Mouse (Mus musculus): Measurements from ENCODE around the gene Rhoa. TPM values are rescaled to one million over a fixed set of nuclear protein-coding genes. Genes with fewer than 3 reads are reported as not detected.
"Not testable (repeated sequence)": the region's sequence is repeated elsewhere in the genome, so short reads cannot be mapped to it uniquely, and the experiment has no call there.

Rhoa gene
- total RNA-seq (2018; cell fraction: chromatin; rRNA removed), result 100 to 1,000 TPM in 13 of 26 experiments, 10 to 100 TPM in 13; 77.4 to 166 (median 100) TPM
- total RNA-seq (2018; cell fraction: cytosol; rRNA removed), result 100 to 1,000 TPM; 351 to 428 (median 397) TPM
- 100 to 1,000 TPM; 142 to 338 (median 218) TPM for total RNA-seq (2018; cell fraction: nucleus; rRNA removed)
- 409 to 646 TPM (median 437 TPM) in 3 replicates for polyA plus RNA-seq (2018)

GRCm38 (mm10) chr9:108305629-108306520 lies at the start of gene Rhoa, which contains the start of gene Tcta:
Gene Rhoa, plus strand, starts transcription at chr9:108306129.
Gene Tcta, minus strand, starts transcription at chr9:108306160.
- under 1% methylated on average over 64 of the region's 81 CpGs for WGBS (ENCODE audit: missing documents)
- H3K4me3 ChIP-seq (ENCODE audit: inconsistent target), result peak within 1 kb of the TSS; percentile 97
- peaks cover 10% of the 10 kb centered on the region for H3K36me3 ChIP-seq (ENCODE audit: inconsistent target)

GRCm38 (mm10) chr9:108260526-108260925 lies 45.4 kb upstream of the Rhoa start:
- Histone ChIP-seq H3K4me3 (ENCODE audit: inconsistent target) (no peak overlapping the region), H3K36me3 (ENCODE audit: inconsistent target) (no peaks in the 10 kb centered on the region), H3K27ac (no peak overlapping the region), H3K79me2 (ENCODE audit: inconsistent target) (peaks cover 73% of the 10 kb centered on the region)
- 94% methylated on average over 4 of the region's 4 CpGs for WGBS (ENCODE audit: missing documents)

More at GRCm38 (mm10) chr9:108305629-108306520, at the start of gene Rhoa, which contains the start of gene Tcta:
- Histone ChIP-seq H3K27ac (peak within 1 kb of the TSS; percentile 89), H3K79me2 (ENCODE audit: inconsistent target) (peaks cover 67% of the 10 kb centered on the region)

- peaks cover 59% of the 10 kb centered on the region for H3K79me2 ChIP-seq (ENCODE audit: inconsistent target)
- H3K36me3 ChIP-seq (ENCODE audit: inconsistent target), result no peaks in the 10 kb centered on the region
- no peak overlapping the region for H3K27ac ChIP-seq
- 89% methylated on average over 7 of the region's 7 CpGs for WGBS (ENCODE audit: missing documents)
- no peak overlapping the region for H3K4me3 ChIP-seq (ENCODE audit: inconsistent target)
Observed at GRCm38 (mm10) chr9:108261865-108262264, 44.1 kb upstream of the Rhoa start.

- Histone ChIP-seq H3K27ac (no peak overlapping the region), H3K79me2 (ENCODE audit: inconsistent target) (peaks cover 52% of the 10 kb centered on the region), H3K36me3 (ENCODE audit: inconsistent target) (no peaks in the 10 kb centered on the region), H3K4me3 (ENCODE audit: inconsistent target) (peak overlapping the region; percentile 54)
- 65% methylated on average over 11 of the region's 11 CpGs for WGBS (ENCODE audit: missing documents)
Observed at GRCm38 (mm10) chr9:108262494-108263049, 43.4 kb upstream of the Rhoa start.

- H3K79me2 ChIP-seq (ENCODE audit: inconsistent target), result peaks cover 47% of the 10 kb centered on the region
- no peak overlapping the region for H3K27ac ChIP-seq
- 1% methylated on average over 51 of the region's 62 CpGs for WGBS (ENCODE audit: missing documents)
- H3K4me3 ChIP-seq (ENCODE audit: inconsistent target), result peak overlapping the region; percentile 54
- no peaks in the 10 kb centered on the region for H3K36me3 ChIP-seq (ENCODE audit: inconsistent target)
Observed at GRCm38 (mm10) chr9:108263131-108263681, 42.7 kb upstream of the Rhoa start.

- WGBS (ENCODE audit: missing documents), result 0% methylated on average over 67 of the region's 71 CpGs
- Histone ChIP-seq H3K36me3 (ENCODE audit: inconsistent target) (no peaks in the 10 kb centered on the region), H3K79me2 (ENCODE audit: inconsistent target) (peaks cover 42% of the 10 kb centered on the region), H3K27ac (no peak within 1 kb of the TSS), H3K4me3 (ENCODE audit: inconsistent target) (peak within 1 kb of the TSS; percentile 54)
Observed at GRCm38 (mm10) chr9:108263690-108264190, 42.2 kb upstream of the Rhoa start, which contains the start of gene Dag1. Gene Dag1, minus strand, starts transcription at chr9:108263958.

- WGBS (ENCODE audit: missing documents), result 39% methylated on average over 10 of the region's 10 CpGs
- H3K4me3 ChIP-seq (ENCODE audit: inconsistent target), result peak overlapping the region; percentile 38
- no peaks in the 10 kb centered on the region for H3K36me3 ChIP-seq (ENCODE audit: inconsistent target)
- H3K27ac ChIP-seq, result no peak overlapping the region
- H3K79me2 ChIP-seq (ENCODE audit: inconsistent target), result peaks cover 36% of the 10 kb centered on the region
Observed at GRCm38 (mm10) chr9:108264191-108264921, 41.6 kb upstream of the Rhoa start.

- H3K27ac ChIP-seq, result no peak overlapping the region
- no peak overlapping the region for H3K4me3 ChIP-seq (ENCODE audit: inconsistent target)
- no peaks in the 10 kb centered on the region for H3K36me3 ChIP-seq (ENCODE audit: inconsistent target)
- peaks cover 17% of the 10 kb centered on the region for H3K79me2 ChIP-seq (ENCODE audit: inconsistent target)
- 45% methylated on average over 10 of the region's 10 CpGs for WGBS (ENCODE audit: missing documents)
Observed at GRCm38 (mm10) chr9:108266261-108266935, 39.5 kb upstream of the Rhoa start.

- peaks cover 4% of the 10 kb centered on the region for H3K79me2 ChIP-seq (ENCODE audit: inconsistent target)
- no peaks in the 10 kb centered on the region for H3K36me3 ChIP-seq (ENCODE audit: inconsistent target)
- 93% methylated on average over 7 of the region's 7 CpGs for WGBS (ENCODE audit: missing documents)
- no peak overlapping the region for H3K4me3 ChIP-seq (ENCODE audit: inconsistent target)
- H3K27ac ChIP-seq, result no peak overlapping the region
Observed at GRCm38 (mm10) chr9:108267691-108268090, 38.2 kb upstream of the Rhoa start.

GRCm38 (mm10) chr9:108268701-108269100 lies 37.2 kb upstream of the Rhoa start:
- 100% methylated on average over 2 of the region's 7 CpGs for whole genome bisulfite sequencing (ENCODE audit: missing documents)
- H3K79me2 ChIP-seq (ENCODE audit: inconsistent target), result not testable (repeated sequence)

GRCm38 (mm10) chr9:108271941-108272340 lies 34.0 kb upstream of the Rhoa start:
- no peak overlapping the region for H3K4me3 ChIP-seq (ENCODE audit: inconsistent target)
- 50% methylated on average over 2 of the region's 2 CpGs for WGBS (ENCODE audit: missing documents)
- H3K27ac ChIP-seq, result no peak overlapping the region
- no peaks in the 10 kb centered on the region for H3K79me2 ChIP-seq (ENCODE audit: inconsistent target)
- H3K36me3 ChIP-seq (ENCODE audit: inconsistent target), result no peaks in the 10 kb centered on the region

More at GRCm38 (mm10) chr9:108268701-108269100, 37.2 kb upstream of the Rhoa start:
- H3K36me3 ChIP-seq (ENCODE audit: inconsistent target); H3K27ac ChIP-seq; H3K4me3 ChIP-seq (ENCODE audit: inconsistent target): not testable (repeated sequence)

GRCm38 (mm10) chr9:108272691-108273090 lies 33.2 kb upstream of the Rhoa start:
- H3K36me3 ChIP-seq (ENCODE audit: inconsistent target), result no peaks in the 10 kb centered on the region
- H3K4me3 ChIP-seq (ENCODE audit: inconsistent target), result no peak overlapping the region
- H3K79me2 ChIP-seq (ENCODE audit: inconsistent target), result no peaks in the 10 kb centered on the region
- WGBS (ENCODE audit: missing documents), result 85% methylated on average over 5 of the region's 5 CpGs
- H3K27ac ChIP-seq, result no peak overlapping the region

- 93% methylated on average over 4 of the region's 4 CpGs for WGBS (ENCODE audit: missing documents)
- Histone ChIP-seq H3K27ac (no peak overlapping the region), H3K36me3 (ENCODE audit: inconsistent target) (no peaks in the 10 kb centered on the region), H3K4me3 (ENCODE audit: inconsistent target) (no peak overlapping the region), H3K79me2 (ENCODE audit: inconsistent target) (no peaks in the 10 kb centered on the region)
Observed at GRCm38 (mm10) chr9:108273485-108273884, 32.4 kb upstream of the Rhoa start.

Measured in macrophage (primary cell).